Mouse (Mus musculus) limb, embryonic 14.5 days (tissue): ENCODE results near the gene Rsf1. TPM values are rescaled to one million over a fixed set of nuclear protein-coding genes. Genes with fewer than 3 reads are reported as not detected.

Source experiments
- ATAC-seq: fragments of 200-750 bp; cut with Nextera tagmentation; 2 replicates; pipeline ENCODE4 v1.8.0; 2017; ENCODE audit warnings: low read depth, moderate number of reproducible peaks, moderate TSS enrichment; ENCODE audit not compliant: low FRiP score
- DNase-seq: peaks from one replicate; pipeline ENCODE4 v3.0.0-alpha.2; 2015; ENCODE audit warnings: low spot score
- H3K27ac ChIP-seq: fragments of 300-500 bp; sonication (generic); replicated peaks from 2 replicates; pipeline ENCODE4 v1.5.1; 2014; ENCODE audit warnings: low read depth, mild to moderate bottlenecking, low read length, moderate library complexity, mixed read lengths
- H3K27me3 ChIP-seq: fragments of 300-500 bp; sonication (generic); 2 replicates; pipeline ENCODE4 v1.6.1; 2014; ENCODE audit warnings: low read length, mixed read lengths; ENCODE audit not compliant: control insufficient read depth, insufficient read depth
- H3K36me3 ChIP-seq: fragments of 300-500 bp; sonication (generic); 2 replicates; pipeline ENCODE4 v1.6.1; 2014; ENCODE audit warnings: mild to moderate bottlenecking, low read length, moderate library complexity, mixed read lengths; ENCODE audit not compliant: control insufficient read depth, insufficient read depth
- H3K4me1 ChIP-seq: fragments of 300-500 bp; sonication (generic); 2 replicates; pipeline ENCODE4 v1.6.1; 2014; ENCODE audit warnings: antibody characterized with exemption, low read length, mixed read lengths; ENCODE audit not compliant: control insufficient read depth, insufficient read depth
- H3K4me2 ChIP-seq: fragments of 300-500 bp; sonication (generic); replicated peaks from 2 replicates; pipeline ENCODE4 v1.6.1; 2014; ENCODE audit warnings: low read depth, mild to moderate bottlenecking, low read length, moderate library complexity; ENCODE audit not compliant: severe bottlenecking
- H3K4me3 ChIP-seq: fragments of 300-500 bp; sonication (generic); replicated peaks from 2 replicates; pipeline ENCODE4 v1.5.1; 2014; ENCODE audit warnings: low read length
- H3K9ac ChIP-seq: fragments of 300-500 bp; sonication (generic); 2 replicates; pipeline ENCODE4 v1.6.1; 2014; ENCODE audit warnings: mild to moderate bottlenecking, low read depth, low read length, moderate library complexity; ENCODE audit not compliant: severe bottlenecking
- H3K9me3 ChIP-seq: fragments of 300-500 bp; sonication (generic); 2 replicates; pipeline ENCODE4 v1.6.1; 2016; ENCODE audit warnings: low read length; ENCODE audit not compliant: control insufficient read depth
- POLR2A ChIP-seq: fragments of 200-500 bp; IDR thresholded peaks from 2 replicates; pipeline ENCODE4 v1.8.0; 2012; ENCODE audit warnings: inconsistent platforms, mild to moderate bottlenecking, moderate library complexity, borderline replicate concordance; ENCODE audit not compliant: insufficient read depth, insufficient read length; ENCODE audit errors: extremely low read depth
- WGBS: fragments of 180-500 bp; shearing (Covaris S2); extraction: QIAGEN DNeasy Blood & Tissue Kit; methylation state at CpG from one replicate; pipeline ENCODE4 v1.1.7; 2014; 5-methylcytosine and 5-hydroxymethylcytosine counted together
- polyA plus RNA-seq, 2 experiments: library from polyadenylated mRNA; depleted of rRNA in 1 of 2; stranded (reverse) in 1 of 2; unstranded in 1 of 2; fragments of >200 nt; fragmentation: Nextera tagmentation in 1 of 2; extraction: Ambion mirVana in 1 of 2; gene quantifications; 2 replicates each; pipeline versions ENCODE4 v1.2.1 to v1.2.3; 2012 to 2014

Rsf1 gene
- polyA plus RNA-seq, 2 experiments: 12.2 to 19.8 TPM

DNA sequence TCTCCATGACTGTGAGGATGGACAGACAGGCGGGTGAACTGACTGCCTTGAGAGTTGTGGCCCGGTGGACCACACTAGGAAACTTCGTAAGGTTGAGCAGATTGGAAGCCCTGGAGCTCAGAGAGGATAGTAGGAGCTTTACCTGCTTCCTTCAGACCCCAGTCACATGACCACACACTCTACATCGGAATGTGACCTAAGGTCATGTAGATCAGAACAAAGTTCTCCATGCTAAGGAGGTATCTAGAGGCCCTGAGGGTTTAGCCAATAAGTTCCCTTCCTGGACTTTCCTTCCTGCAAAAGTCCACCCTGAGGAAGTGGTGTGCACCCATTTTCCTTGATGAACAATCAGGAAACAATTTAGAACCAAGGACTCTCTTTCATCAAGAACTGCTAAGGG lies 12.7 kb downstream of the Rsf1 start:
- no peak for TF ChIP-seq POLR2A
- Histone ChIP-seq H3K27me3 (no peaks in the 10 kb centered on the region), H3K4me1 (peaks cover 9% of the 10 kb centered on the region; the same call in 1 of the 2 replicates), H3K4me2 (no peak overlapping the region), H3K36me3 (peaks cover 5% of the 10 kb centered on the region; the same call in 1 of the 2 replicates), H3K4me3 (no peak overlapping the region), H3K9ac (no peak overlapping the region), H3K9me3 (no peaks in the 10 kb centered on the region), H3K27ac (no peak overlapping the region)
- DNase-seq: no peak
- 90% methylated on average over 4 of the region's 4 CpGs for whole genome bisulfite sequencing
- ATAC-seq: no peak

DNA sequence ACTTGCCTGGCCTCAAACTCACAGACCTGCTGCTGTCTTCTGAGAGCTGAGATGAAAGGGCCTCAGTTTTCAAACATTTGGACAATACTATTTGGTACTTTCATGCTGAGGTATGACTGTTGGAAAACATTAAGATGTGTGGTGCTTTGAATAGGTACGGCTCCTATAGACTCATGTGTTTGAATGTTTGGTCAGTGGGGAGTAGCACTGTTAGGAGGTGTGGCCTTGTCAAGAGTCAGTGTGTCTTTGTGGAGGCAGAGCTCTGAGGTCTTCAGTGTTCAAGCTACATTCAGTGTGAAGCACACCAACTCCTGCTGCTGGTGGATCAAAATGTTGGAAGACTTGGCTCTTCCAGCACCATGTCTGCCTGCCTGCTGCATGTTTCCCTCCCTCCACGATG lies 13.8 kb downstream of the Rsf1 start:
- Histone ChIP-seq H3K4me2 (no peak overlapping the region), H3K27me3 (no peaks in the 10 kb centered on the region), H3K36me3 (peaks cover 5% of the 10 kb centered on the region; the same call in 1 of the 2 replicates), H3K9me3 (no peaks in the 10 kb centered on the region), H3K4me1 (peaks cover 9% of the 10 kb centered on the region; the same call in 1 of the 2 replicates), H3K27ac (no peak overlapping the region), H3K4me3 (no peak overlapping the region), H3K9ac (no peak overlapping the region)
- no peak for ATAC-seq
- WGBS: 85% methylated on average over 2 of the region's 2 CpGs
- no peak for DNase-seq
- TF ChIP-seq POLR2A: no peak

DNA sequence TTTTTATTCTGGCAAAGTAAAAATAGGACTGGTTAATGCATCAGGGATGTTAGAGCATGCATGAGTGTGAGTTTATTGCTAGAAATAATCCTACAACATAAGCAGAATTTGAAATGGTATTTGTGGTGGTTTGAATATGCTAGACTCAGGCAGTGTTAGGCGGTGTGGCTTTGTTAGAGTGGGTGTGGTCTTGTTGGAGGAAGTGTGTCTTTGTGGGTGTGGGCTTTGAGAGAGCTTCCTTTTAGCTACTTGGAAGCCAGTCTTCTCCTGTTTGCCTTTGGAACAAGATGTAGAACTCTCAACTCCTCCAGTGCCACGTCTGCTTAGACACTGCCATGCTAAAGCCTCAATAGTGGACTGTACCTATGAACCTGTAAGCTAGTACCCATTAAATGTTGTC lies 18.9 kb downstream of the Rsf1 start:
- 94% methylated on average over 2 of the region's 2 CpGs for WGBS
- Histone ChIP-seq H3K4me1 (no peaks in the 10 kb centered on the region), H3K27ac (no peak overlapping the region), H3K4me2 (no peak overlapping the region), H3K4me3 (no peak overlapping the region), H3K36me3 (no peaks in the 10 kb centered on the region), H3K27me3 (no peaks in the 10 kb centered on the region), H3K9ac (no peak overlapping the region), H3K9me3 (no peaks in the 10 kb centered on the region)
- DNase-seq: no peak
- ATAC-seq: no peak
- TF ChIP-seq POLR2A: no peak

DNA sequence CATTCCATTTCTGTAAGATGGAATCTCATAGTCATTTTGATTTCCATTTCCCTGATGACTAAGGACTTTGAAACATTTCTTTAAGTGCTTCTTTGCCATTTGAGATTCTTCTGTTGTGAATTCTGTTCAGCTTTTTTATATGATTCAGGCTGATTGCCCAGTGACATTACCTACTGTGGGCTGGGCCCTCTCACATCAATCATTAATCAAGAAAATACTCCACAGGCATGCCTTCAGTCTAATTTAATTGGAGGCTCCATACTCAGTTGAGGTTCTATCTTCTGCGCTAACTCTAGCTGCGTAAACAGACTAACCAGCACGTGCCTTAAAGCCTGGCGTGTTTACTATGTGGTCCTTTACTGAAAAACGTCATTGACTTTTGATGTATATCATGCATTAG lies 41.7 kb downstream of the Rsf1 start:
- DNase-seq (no peak), ATAC-seq (no peak)
- H3K27me3 ChIP-seq: no peaks in the 10 kb centered on the region
- H3K9me3 ChIP-seq: no peaks in the 10 kb centered on the region
- no peak overlapping the region for H3K9ac ChIP-seq
- TF ChIP-seq POLR2A: no peak
- H3K4me2 ChIP-seq: no peak overlapping the region
- no peak overlapping the region for H3K4me3 ChIP-seq
- 94% methylated on average over 5 of the region's 5 CpGs for WGBS
- H3K4me1 ChIP-seq: no peaks in the 10 kb centered on the region
- H3K27ac ChIP-seq: no peak overlapping the region
- H3K36me3 ChIP-seq: peaks cover 11% of the 10 kb centered on the region

DNA sequence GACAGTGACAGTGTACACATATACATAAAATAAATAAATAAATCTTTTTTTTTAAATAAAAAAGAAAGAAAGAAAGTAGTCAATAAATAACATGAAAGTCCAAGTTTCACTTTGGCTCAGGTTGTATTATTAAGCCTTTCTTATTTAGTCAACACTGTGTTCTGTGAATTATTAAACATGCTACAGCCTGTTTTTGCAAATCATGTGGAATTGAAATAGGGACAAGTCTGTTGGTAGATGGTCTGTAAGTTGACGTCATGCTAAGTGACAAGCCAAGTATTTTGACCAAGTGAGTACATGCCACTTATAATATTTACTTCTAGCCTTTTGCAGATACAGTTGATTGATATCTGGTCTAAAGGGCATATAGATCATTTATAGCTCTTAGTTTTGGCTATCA lies 43.0 kb downstream of the Rsf1 start:
- ATAC-seq (no peak), DNase-seq (no peak)
- TF ChIP-seq POLR2A: no peak
- H3K9ac ChIP-seq: no peak overlapping the region
- no peaks in the 10 kb centered on the region for H3K27me3 ChIP-seq
- H3K27ac ChIP-seq: no peak overlapping the region
- H3K4me1 ChIP-seq: no peaks in the 10 kb centered on the region
- WGBS: 90% methylated on average over 1 of the region's 1 CpGs
- no peaks in the 10 kb centered on the region for H3K9me3 ChIP-seq
- H3K4me2 ChIP-seq: no peak overlapping the region
- H3K4me3 ChIP-seq: no peak overlapping the region
- H3K36me3 ChIP-seq: peaks cover 8% of the 10 kb centered on the region

DNA sequence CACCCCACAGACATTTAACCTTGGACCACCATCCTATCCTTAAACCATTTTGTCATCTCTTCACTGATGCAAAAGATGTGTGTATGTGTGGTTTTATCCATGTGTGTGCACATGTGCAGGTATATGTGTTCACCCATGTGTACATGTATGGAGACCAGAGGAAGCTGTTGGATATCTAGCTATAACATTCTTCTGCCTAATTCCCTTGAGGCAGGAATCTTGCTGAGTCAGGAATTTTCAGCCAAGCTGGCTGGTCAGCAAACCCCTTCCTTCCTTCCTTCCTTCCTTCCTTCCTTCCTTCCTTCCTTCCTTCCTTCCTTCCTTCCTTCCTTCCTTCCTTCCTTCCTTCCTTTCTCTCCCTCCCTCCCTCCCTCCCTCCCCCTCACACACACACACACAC lies 43.7 kb downstream of the Rsf1 start:
- no peak for TF ChIP-seq POLR2A
- Histone ChIP-seq H3K9me3 (no peaks in the 10 kb centered on the region), H3K4me1 (no peaks in the 10 kb centered on the region), H3K4me3 (no peak overlapping the region), H3K27me3 (no peaks in the 10 kb centered on the region), H3K27ac (no peak overlapping the region), H3K4me2 (no peak overlapping the region), H3K36me3 (peaks cover 5% of the 10 kb centered on the region; the same call in 1 of the 2 replicates), H3K9ac (no peak overlapping the region)
- ATAC-seq (no peak), DNase-seq (no peak)
